22 mouse cellular contexts compared by ENCODE assay signal in the genomic region with DNA sequence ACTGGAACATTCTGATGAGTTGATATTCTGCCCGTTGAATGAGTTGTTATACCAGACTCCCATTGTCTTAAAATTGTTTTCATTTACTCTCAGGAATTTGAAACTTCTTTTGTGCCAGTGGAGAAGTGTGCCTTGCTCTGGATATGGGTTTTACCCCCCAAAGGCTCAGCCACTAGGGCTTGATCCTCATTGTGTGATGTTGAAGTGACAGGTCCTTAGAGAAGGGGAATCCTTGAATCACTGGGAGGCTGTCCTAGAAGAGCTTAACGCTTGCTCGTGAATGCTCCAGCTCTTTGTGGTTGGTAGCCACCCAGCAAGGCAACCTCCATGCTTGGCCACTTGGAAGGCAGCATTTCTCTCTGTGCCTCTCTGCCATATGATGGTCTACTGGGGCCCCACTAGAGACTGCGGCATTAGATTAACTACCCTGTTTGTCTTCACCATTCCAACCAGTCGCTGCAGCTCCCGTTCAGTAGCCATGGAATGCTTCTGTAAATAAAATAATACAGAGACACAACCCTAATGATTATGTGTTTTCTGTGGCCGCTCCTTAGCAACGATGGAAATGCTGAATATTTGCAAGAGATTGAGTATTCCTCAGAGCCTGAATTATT.
DNase-seq lines count a peak whose midpoint lies in the region; ATAC-seq and TF ChIP-seq lines count a peak whose summit lies in the region.
"Had no signal": no experiment of that assay in that cellular context is flagged by ENCODE, and none has a peak within 500 bp of the region (broad histone marks: within the 10 kb centered on the region; RNA-seq: fewer than 3 reads in every experiment).

No protein-coding gene starts in this region.

- WGBS in hindbrain, embryonic 10.5 days = 67% methylated on average over 8 of the region's 8 CpGs
- 47% methylated on average over 8 of the region's 8 CpGs for whole genome bisulfite sequencing in hindbrain, postnatal 0 days
- WGBS in midbrain, embryonic 11.5 days = 33% methylated on average over 8 of the region's 8 CpGs
- WGBS in midbrain, embryonic 15.5 days = 28% methylated on average over 8 of the region's 8 CpGs

- no peak for DNase-seq in hindbrain, embryonic 10.5 days (ENCODE audit: low spot score)
- no peak for DNase-seq in hindbrain, postnatal 0 days (ENCODE audit: low spot score)
- DNase-seq in layer of hippocampus, postnatal 36 days = peak; percentile 25 to 34
- no peak for DNase-seq in layer of hippocampus, adult 11-12 months (ENCODE audit: low spot score)
- DNase-seq in midbrain, embryonic 11.5 days (ENCODE audit: low spot score, missing footprints) = peak; percentile 85
- no peak for DNase-seq in frontal cortex, adult 2 months (ENCODE audit: extremely low spot score in 1 of 2, low spot score in 1 of 2)
- DNase-seq: adrenal gland, adult 2 months; cerebellum, adult 8-10 months; gastrocnemius, postnatal 14 days; heart, adult 2 months; kidney, adult 11 months; lung, embryonic 14.5 days; lung, postnatal 4 days; right cerebral cortex, postnatal 14 days; thymus, adult 18-20 months had no signal

- H3K9ac ChIP-seq in hindbrain, postnatal 0 days (replicated peaks; ENCODE audit: low read length) = no peak overlapping the region
- no peak overlapping the region for H3K9ac ChIP-seq in midbrain, embryonic 11.5 days (ENCODE audit: low read length)
- H3K9ac ChIP-seq in midbrain, embryonic 15.5 days = no peak overlapping the region
- H3K9ac ChIP-seq: embryonic facial prominence, embryonic 13.5 days; heart, embryonic 15.5 days; limb, embryonic 12.5 days; liver, embryonic 12.5 days; lung, embryonic 14.5 days; stomach, embryonic 15.5 days had no signal

- no peak overlapping the region for H3K4me2 ChIP-seq in hindbrain, postnatal 0 days (ENCODE audit: low read depth, low read length)
- H3K4me2 ChIP-seq in midbrain, embryonic 11.5 days = no peak overlapping the region
- no peak overlapping the region for H3K4me2 ChIP-seq in midbrain, embryonic 15.5 days
- H3K4me2 ChIP-seq: embryonic facial prominence, embryonic 13.5 days; heart, embryonic 15.5 days; limb, embryonic 12.5 days; liver, embryonic 12.5 days; lung, embryonic 14.5 days; stomach, embryonic 15.5 days had no signal

- H3K27me3 ChIP-seq in hindbrain, embryonic 10.5 days (ENCODE audit: insufficient read depth, poor library complexity, severe bottlenecking) = no peaks in the 10 kb centered on the region
- H3K27me3 ChIP-seq in hindbrain, postnatal 0 days (ENCODE audit: insufficient read depth, low read length) = no peaks in the 10 kb centered on the region
- no peaks in the 10 kb centered on the region for H3K27me3 ChIP-seq in midbrain, embryonic 11.5 days (ENCODE audit: control insufficient read depth, insufficient read depth, low read length)
- no peaks in the 10 kb centered on the region for H3K27me3 ChIP-seq in midbrain, embryonic 15.5 days (replicated peaks)
- H3K27me3 ChIP-seq: embryonic facial prominence, embryonic 13.5 days; heart, embryonic 15.5 days; limb, embryonic 12.5 days; liver, embryonic 12.5 days; stomach, embryonic 15.5 days had no signal

- H3K36me3 ChIP-seq in hindbrain, embryonic 10.5 days = no peaks in the 10 kb centered on the region
- H3K36me3 ChIP-seq in hindbrain, postnatal 0 days (ENCODE audit: insufficient read depth, low read length) = no peaks in the 10 kb centered on the region
- no peaks in the 10 kb centered on the region for H3K36me3 ChIP-seq in midbrain, embryonic 11.5 days (ENCODE audit: control insufficient read depth, insufficient read depth, low read length)
- no peaks in the 10 kb centered on the region for H3K36me3 ChIP-seq in midbrain, embryonic 15.5 days (replicated peaks)
- H3K36me3 ChIP-seq: embryonic facial prominence, embryonic 13.5 days; heart, embryonic 15.5 days; limb, embryonic 12.5 days; liver, embryonic 12.5 days; stomach, embryonic 15.5 days had no signal

- H3K9me3 ChIP-seq in hindbrain, embryonic 10.5 days = no peaks in the 10 kb centered on the region
- H3K9me3 ChIP-seq in hindbrain, postnatal 0 days (ENCODE audit: low read length) = no peaks in the 10 kb centered on the region
- no peaks in the 10 kb centered on the region for H3K9me3 ChIP-seq in midbrain, embryonic 11.5 days (ENCODE audit: control insufficient read depth, low read length)
- no peaks in the 10 kb centered on the region for H3K9me3 ChIP-seq in midbrain, embryonic 15.5 days
- H3K9me3 ChIP-seq: embryonic facial prominence, embryonic 13.5 days; heart, embryonic 15.5 days; limb, embryonic 12.5 days; liver, embryonic 12.5 days; stomach, embryonic 15.5 days had no signal

- ATAC-seq in hindbrain, postnatal 0 days = no peak
- ATAC-seq in midbrain, embryonic 11.5 days (ENCODE audit: low FRiP score) = peak; percentile 72
- ATAC-seq in midbrain, embryonic 15.5 days (replicated peaks) = peak; percentile 65; the same call in 1 of the 2 replicates
- no peak for ATAC-seq in frontal cortex, adult (ENCODE audit: low TSS enrichment)
- ATAC-seq: liver, embryonic 12.5 days had no signal

- no peak for TF ChIP-seq CTCF in hindbrain, postnatal 0 days (IDR thresholded peaks at IDR 0.05; ENCODE audit: low read depth)

- peaks cover 6% of the 10 kb centered on the region for H3K4me1 ChIP-seq in hindbrain, embryonic 10.5 days (replicated peaks)
- H3K4me1 ChIP-seq in hindbrain, postnatal 0 days (ENCODE audit: insufficient read depth, low read length) = no peaks in the 10 kb centered on the region
- peaks cover 2% of the 10 kb centered on the region; the same call in 1 of the 2 replicates for H3K4me1 ChIP-seq in midbrain, embryonic 11.5 days (ENCODE audit: control insufficient read depth, insufficient read depth, low read length)
- peaks cover 5% of the 10 kb centered on the region; the same call in 1 of the 2 replicates for H3K4me1 ChIP-seq in midbrain, embryonic 15.5 days
- H3K4me1 ChIP-seq: embryonic facial prominence, embryonic 13.5 days; heart, embryonic 15.5 days; limb, embryonic 12.5 days; liver, embryonic 12.5 days; stomach, embryonic 15.5 days had no signal

- no peak overlapping the region for H3K4me3 ChIP-seq in hindbrain, embryonic 10.5 days
- H3K4me3 ChIP-seq in hindbrain, postnatal 0 days (ENCODE audit: low read length) = no peak overlapping the region
- no peak overlapping the region for H3K4me3 ChIP-seq in midbrain, embryonic 11.5 days (ENCODE audit: low read depth, low read length)
- no peak overlapping the region for H3K4me3 ChIP-seq in midbrain, embryonic 15.5 days
- H3K4me3 ChIP-seq: embryonic facial prominence, embryonic 13.5 days; heart, adult 2 months; heart, embryonic 15.5 days; limb, embryonic 12.5 days; liver, embryonic 12.5 days; stomach, embryonic 15.5 days had no signal

- peak overlapping the region; percentile 53; the same call in 1 of the 2 replicates for H3K27ac ChIP-seq in hindbrain, embryonic 10.5 days
- H3K27ac ChIP-seq in hindbrain, postnatal 0 days = no peak overlapping the region
- no peak overlapping the region for H3K27ac ChIP-seq in midbrain, embryonic 11.5 days (ENCODE audit: low read depth, low read length)
- peak overlapping the region; percentile 40 for H3K27ac ChIP-seq in midbrain, embryonic 15.5 days
- H3K27ac ChIP-seq: embryonic facial prominence, embryonic 13.5 days; heart, adult 2 months; heart, embryonic 15.5 days; limb, embryonic 12.5 days; liver, embryonic 12.5 days; stomach, embryonic 15.5 days had no signal

Comparison
In these comparisons a context has a peak if more than half of its experiments do, and no peak if none do; other contexts are left out.
1. DNase-seq: peak in layer of hippocampus, postnatal 36 days (2 of 2) and midbrain, embryonic 11.5 days (single experiment); none in hindbrain, embryonic 10.5 days (single experiment), hindbrain, postnatal 0 days (single experiment), layer of hippocampus, adult 11-12 months (single experiment) and frontal cortex, adult 2 months (0 of 2).
2. H3K27ac ChIP-seq: peak in hindbrain, embryonic 10.5 days (single experiment) and midbrain, embryonic 15.5 days (single experiment); none in hindbrain, postnatal 0 days (single experiment) and midbrain, embryonic 11.5 days (single experiment).
3. ATAC-seq: peak in midbrain, embryonic 11.5 days (single experiment) and midbrain, embryonic 15.5 days (single experiment); none in hindbrain, postnatal 0 days (single experiment) and frontal cortex, adult (single experiment).